In the genomic region with DNA sequence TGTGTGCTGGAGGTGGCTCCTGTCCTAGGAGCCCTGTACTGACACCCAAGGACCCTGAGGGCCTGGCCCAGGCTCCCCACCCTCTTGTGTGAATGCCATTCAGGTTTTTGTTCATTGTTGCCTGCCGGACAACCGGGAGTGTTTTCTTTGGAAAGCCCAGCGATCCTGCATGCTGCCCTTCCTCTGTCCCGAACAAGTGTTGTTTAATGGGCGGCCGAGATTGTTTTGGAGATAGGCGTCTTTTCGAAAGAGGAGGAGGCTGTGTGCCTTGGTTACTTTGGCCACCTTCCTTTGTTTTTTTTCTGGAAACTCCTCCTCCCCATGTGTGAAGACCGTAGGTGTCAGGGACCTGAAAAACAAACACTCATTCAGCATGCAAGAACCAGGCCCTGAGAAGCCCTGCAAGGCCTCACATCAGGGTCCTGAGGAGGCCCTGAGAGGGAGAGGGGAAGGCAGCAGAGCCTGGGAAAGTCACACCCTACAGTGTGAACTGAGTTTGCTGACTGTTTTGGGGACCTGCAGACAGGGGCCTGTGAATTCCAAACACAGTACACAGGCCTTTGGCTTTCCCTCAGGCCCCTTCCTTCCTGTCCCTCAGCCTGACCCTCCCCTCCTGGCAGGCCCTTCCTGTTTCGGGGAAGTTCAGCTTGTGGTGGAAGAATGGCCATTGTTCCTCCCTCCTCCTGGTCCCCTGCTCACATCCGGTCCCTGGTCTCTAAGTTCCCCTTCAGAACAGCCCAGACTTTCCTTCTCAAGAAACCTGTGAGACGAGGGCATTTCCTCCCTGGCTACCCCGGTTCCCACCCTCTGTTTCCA, we compare ENCODE assay signal across 8 mouse cellular contexts.
DNase-seq lines count a peak whose midpoint lies in the region; ATAC-seq and TF ChIP-seq lines count a peak whose summit lies in the region.

No protein-coding gene starts in this region.

- no peaks in the 10 kb centered on the region for H3K27me3 ChIP-seq in heart, embryonic 11.5 days (ENCODE audit: control insufficient read depth, insufficient read depth, low read length)
- no peaks in the 10 kb centered on the region for H3K27me3 ChIP-seq in kidney, embryonic 14.5 days (ENCODE audit: control insufficient read depth, insufficient read depth, low read length)

- TF ChIP-seq CTCF in left cerebral cortex, adult 2 months (IDR thresholded peaks at IDR 0.05): no peak

- H3K4me3 ChIP-seq in left cerebral cortex, adult 2 months: no peak overlapping the region
- no peak overlapping the region for H3K4me3 ChIP-seq in heart, embryonic 11.5 days (ENCODE audit: low read depth, low read length)
- H3K4me3 ChIP-seq in kidney, embryonic 14.5 days (ENCODE audit: low read length): no peak overlapping the region

- DNase-seq in left cerebral cortex, adult 2 months (ENCODE audit: extremely low spot score in 1 of 2, low spot score in 2 of 2): peak in 1 of 2 experiments; percentile 25
- DNase-seq in left cerebral cortex, adult 8-10 months (ENCODE audit: low spot score in 2 of 2): no peak
- DNase-seq in brain, adult 2 months (ENCODE audit: low read depth, low spot score): peak; percentile 71
- peak; percentile 91 for DNase-seq in lung, postnatal 10 days
- peak; percentile 39 for DNase-seq in thymus, postnatal 25 days
- no peak for DNase-seq in urinary bladder, adult 2 months (ENCODE audit: low spot score)

- ATAC-seq in heart, embryonic 11.5 days (replicated peaks; ENCODE audit: insufficient number of reproducible peaks, low FRiP score, low TSS enrichment): peak; percentile 70
- peak; percentile 79 for ATAC-seq in kidney, embryonic 14.5 days (ENCODE audit: low FRiP score, low TSS enrichment)

- intact Hi-C loops in left cerebral cortex, adult 2 months (cut with DNase I): no loop called here

- H3K9ac ChIP-seq in heart, embryonic 11.5 days (ENCODE audit: low read depth, low read length): peak overlapping the region; percentile 60
- 0 out of 2 replicates have a peak overlapping the region, but pooled peaks have one; percentile 23 for H3K9ac ChIP-seq in kidney, embryonic 14.5 days (ENCODE audit: low read depth, low read length)

- peak overlapping the region; percentile 81 for H3K27ac ChIP-seq in left cerebral cortex, adult 2 months
- peak overlapping the region; percentile 76 for H3K27ac ChIP-seq in heart, embryonic 11.5 days (ENCODE audit: low read depth, low read length)
- peak overlapping the region; percentile 89 for H3K27ac ChIP-seq in kidney, embryonic 14.5 days (ENCODE audit: low read depth, low read length)

- no peaks in the 10 kb centered on the region for H3K36me3 ChIP-seq in heart, embryonic 11.5 days (ENCODE audit: control insufficient read depth, insufficient read depth, low read length)
- H3K36me3 ChIP-seq in kidney, embryonic 14.5 days (ENCODE audit: control insufficient read depth, insufficient read depth, low read length): no peaks in the 10 kb centered on the region

- H3K4me2 ChIP-seq in heart, embryonic 11.5 days: no peak overlapping the region
- no peak overlapping the region for H3K4me2 ChIP-seq in kidney, embryonic 14.5 days (replicated peaks; ENCODE audit: low read depth, low read length)

- no peaks in the 10 kb centered on the region for H3K9me3 ChIP-seq in heart, embryonic 11.5 days (replicated peaks; ENCODE audit: control insufficient read depth, low read length)
- H3K9me3 ChIP-seq in kidney, embryonic 14.5 days (ENCODE audit: control insufficient read depth, low read length): no peaks in the 10 kb centered on the region

- peaks cover 22% of the 10 kb centered on the region for H3K4me1 ChIP-seq in heart, embryonic 11.5 days (ENCODE audit: control insufficient read depth, insufficient read depth, low read length)
- H3K4me1 ChIP-seq in kidney, embryonic 14.5 days (ENCODE audit: control insufficient read depth, insufficient read depth, low read length): peaks cover 18% of the 10 kb centered on the region

- 46% methylated on average over 13 of the region's 13 CpGs for WGBS in heart, embryonic 11.5 days (ENCODE audit: insufficient replicate concordance)
- 22% methylated on average over 13 of the region's 13 CpGs for WGBS in kidney, embryonic 14.5 days

Comparison
In these comparisons a context has a peak if more than half of its experiments do, and no peak if none do; other contexts are left out.
1. DNase-seq: peak in brain, adult 2 months (single experiment), lung, postnatal 10 days (single experiment) and thymus, postnatal 25 days (single experiment); none in left cerebral cortex, adult 8-10 months (0 of 2) and urinary bladder, adult 2 months (single experiment).
2. Peak in every context shown above with its lines, with median percentiles within 50 percentile points of each other: H3K27ac ChIP-seq.